Mouse (Mus musculus): ENCODE data around the gene Gjc1.

The Gjc1 gene

GRCm38 (mm10) chr11:102819021-102819782 lies at the start of gene Gjc1:
Gjc1 (minus strand) TSS chr11:102819700.
- DNase-seq (ENCODE audit: low read depth, low spot score): no peak

DNA sequence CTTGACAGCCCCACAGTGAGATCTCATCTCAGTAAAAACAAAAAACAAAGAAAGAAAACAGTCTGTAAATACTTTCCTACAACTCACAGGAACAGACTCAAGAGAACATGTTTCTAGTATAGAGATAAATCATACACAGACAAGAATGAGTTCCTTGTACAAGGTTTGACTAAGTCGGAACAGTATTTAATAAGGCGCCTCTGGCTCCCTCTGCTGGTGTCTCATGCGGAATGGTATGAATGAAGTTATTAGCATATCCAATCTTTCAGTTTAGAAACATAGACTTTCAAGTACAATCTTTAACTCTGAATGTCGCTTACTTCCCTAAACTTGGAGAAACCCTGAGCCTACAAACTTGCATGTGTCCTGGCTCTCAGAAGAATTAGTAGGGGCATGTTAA lies 44.8 kb upstream of the Gjc1 start:
- DNase-seq (ENCODE audit: low read depth, low spot score): no peak

DNA sequence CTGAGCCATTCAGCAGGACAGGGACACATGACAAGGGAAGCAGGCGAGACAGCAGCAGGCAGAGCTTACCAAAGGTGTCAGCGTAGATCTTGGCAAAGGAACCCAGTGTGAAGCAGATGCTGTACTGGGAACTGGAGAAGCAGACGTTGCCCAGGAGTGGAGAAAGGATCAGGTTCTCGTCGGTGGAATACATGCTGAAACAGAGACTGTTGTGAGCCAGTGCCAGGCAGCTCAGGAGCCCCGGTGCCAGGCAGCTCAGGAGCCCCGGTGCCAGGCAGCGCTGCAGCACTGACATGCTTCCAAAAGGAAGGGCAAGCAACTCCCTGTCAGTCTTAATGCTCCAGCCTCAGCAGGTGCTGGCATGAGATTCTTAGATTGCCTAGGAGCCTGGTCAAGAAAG lies 40.4 kb upstream of the Gjc1 start:
- no peak for DNase-seq (ENCODE audit: low read depth, low spot score)

GRCm38 (mm10) chr11:102858951-102859350 lies 39.5 kb upstream of the Gjc1 start:
- DNase-seq (ENCODE audit: low read depth, low spot score): no peak

DNA sequence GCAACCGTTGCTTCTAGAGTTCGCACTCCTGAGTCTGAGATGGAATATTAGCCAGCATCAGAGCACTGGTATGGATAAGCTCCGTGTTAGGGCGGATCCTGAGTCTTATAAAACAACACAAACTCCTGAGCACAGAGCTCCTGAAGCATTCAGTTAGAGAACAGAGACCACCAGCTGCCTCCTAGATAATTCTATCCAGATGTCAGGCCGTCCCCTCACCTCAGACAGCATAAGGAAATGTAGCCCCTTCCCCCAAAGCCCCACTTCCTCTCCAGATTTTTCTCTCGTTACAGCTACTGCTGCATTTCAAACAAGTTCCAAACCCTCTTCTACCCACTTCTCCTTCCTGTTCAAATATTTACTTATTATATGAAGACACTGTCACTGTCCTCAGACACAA lies 36.4 kb upstream of the Gjc1 start:
- no peak for DNase-seq (ENCODE audit: low read depth, low spot score)

DNA sequence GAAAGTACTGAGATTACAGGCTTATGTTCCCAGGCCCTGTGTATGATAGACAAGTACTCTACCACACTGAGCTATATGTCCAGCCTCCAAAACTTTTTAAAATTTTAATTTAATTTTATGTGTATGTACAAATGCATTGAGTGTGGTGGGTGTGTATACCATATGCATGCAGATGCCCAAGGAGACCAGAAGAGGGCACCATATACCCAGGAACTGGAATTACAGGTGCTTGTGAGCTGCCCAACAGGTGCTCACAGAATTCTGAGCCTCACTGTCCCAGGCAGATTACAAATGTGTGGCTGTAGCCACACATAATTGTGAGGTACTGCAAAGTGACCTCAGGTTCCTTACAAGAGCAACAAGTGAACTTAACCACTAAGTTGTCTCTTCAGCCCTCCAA lies 34.3 kb upstream of the Gjc1 start:
- peak; percentile 54 for DNase-seq (ENCODE audit: low read depth, low spot score)

DNA sequence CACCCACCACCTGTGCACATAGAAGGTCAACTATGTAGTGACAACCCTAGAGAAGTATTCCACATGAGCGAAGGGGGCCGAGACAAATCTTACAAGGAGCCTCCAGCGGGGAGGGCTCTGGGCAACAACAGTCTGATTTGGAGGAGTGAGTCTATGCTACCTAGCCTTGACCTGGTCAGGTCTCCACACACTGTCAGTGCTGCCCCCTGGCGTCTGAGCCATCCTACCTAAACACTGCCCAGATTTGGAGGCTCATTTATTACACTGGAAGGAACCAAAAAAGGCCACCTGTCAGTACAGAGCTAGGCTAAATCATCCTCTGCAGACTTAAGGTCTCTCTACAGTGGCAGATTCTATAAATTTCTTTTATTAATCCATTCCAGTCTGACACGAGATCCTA lies 32.4 kb upstream of the Gjc1 start:
- DNase-seq (ENCODE audit: low read depth, low spot score): no peak

GRCm38 (mm10) chr11:102845926-102846325 lies 26.4 kb upstream of the Gjc1 start:
- DNase-seq (ENCODE audit: low read depth, low spot score): no peak

- DNase-seq (ENCODE audit: low read depth, low spot score): no peak
Measured at GRCm38 (mm10) chr11:102838616-102839150, 19.2 kb upstream of the Gjc1 start.

DNA sequence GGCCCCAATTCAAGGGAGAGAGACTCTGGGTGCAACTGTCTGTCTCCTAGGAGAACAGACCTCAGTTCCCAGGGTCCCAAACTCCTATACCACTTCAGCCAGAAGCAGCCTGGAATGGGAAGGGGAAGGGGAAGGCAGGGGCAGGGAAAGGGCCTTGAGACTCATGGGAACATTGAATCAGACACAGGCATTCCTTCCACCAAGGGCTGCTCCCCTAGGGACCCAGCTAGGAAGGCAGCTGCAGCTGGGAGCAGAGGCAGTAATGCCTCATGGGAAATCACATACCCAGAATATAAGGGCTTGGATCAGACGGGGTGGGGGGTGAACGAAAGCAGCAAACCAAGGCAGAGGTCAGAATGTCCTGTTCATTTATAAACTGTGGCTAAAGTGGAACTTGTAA lies 18.6 kb upstream of the Gjc1 start:
- DNase-seq (ENCODE audit: low read depth, low spot score): no peak

GRCm38 (mm10) chr11:102837385-102837784 lies 17.9 kb upstream of the Gjc1 start:
- DNase-seq (ENCODE audit: low read depth, low spot score): no peak

DNA sequence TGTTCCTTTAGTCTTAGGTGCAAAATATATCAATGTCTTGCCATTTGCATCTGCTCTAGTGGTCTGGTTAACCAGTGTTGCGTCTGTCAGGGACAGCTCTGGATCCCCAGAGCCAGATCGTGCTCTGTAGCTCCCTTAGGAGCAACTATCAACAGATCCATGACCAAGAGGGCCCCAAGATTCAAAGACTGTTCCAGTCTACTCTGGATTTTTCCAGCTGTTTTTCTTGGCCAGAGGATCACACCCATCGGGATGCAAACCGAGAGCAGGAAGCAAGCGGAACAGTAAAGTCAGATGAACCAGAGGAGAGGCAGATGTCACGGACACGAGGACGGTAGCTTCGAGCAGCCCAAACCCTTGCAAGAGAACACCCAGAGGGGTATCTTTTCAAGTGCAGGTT lies 16.6 kb upstream of the Gjc1 start:
- no peak for DNase-seq (ENCODE audit: low read depth, low spot score)

- DNase-seq (ENCODE audit: low read depth, low spot score): no peak
Measured at GRCm38 (mm10) chr11:102835549-102835948, 16.0 kb upstream of the Gjc1 start, which contains the start of gene Higd1b. Higd1b (plus strand) TSS chr11:102835849.

DNA sequence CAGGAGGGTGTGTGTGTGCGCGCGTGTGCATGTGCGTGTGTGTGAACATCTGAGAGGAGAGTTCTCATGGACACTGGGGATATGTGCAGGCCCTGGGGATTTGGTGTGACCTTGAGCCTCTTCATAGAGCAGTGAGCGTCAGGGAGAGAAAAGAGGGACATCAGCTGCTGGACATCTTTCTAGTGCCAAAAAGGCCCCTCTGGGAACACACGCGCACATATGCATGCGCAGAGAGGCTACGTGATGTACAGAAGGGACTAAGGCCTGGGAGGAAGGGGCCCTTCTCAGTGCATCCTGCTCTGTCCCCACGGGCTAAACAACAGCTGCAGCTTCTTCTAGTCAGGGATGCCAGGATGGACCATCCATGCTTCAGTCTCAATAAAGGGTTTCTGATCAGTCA lies 14.7 kb upstream of the Gjc1 start:
- no peak for DNase-seq (ENCODE audit: low read depth, low spot score)

DNA sequence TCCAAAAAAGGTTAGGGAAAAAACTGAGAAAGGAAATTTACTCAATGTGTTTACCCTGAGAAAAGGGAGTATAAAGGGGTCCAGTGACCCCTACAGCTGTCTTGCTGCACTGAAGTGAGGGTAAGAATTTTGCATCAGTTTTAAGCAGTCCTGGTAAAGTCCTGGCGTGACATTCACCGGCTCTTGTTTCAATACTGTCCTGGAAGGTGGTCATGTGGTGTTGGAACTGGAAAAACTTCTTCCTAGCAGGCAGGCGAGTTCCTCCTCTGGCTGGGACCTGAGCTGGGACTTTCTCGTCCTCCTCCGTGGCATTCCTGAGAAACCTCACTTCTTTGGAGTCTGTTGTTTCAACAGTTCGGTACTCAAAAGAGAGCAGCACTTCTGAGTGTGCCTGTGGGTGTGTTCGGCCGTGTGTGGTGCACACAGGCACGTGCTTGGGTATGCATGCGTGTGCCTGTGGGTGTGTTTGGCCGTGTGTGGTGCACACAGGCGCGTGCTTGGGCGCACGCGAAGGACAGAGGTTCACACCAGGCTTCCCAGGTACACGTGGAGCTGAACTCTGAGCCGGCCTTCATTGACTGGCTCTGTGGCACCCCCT lies 13.3 kb upstream of the Gjc1 start:
- DNase-seq (ENCODE audit: low read depth, low spot score): no peak

DNA sequence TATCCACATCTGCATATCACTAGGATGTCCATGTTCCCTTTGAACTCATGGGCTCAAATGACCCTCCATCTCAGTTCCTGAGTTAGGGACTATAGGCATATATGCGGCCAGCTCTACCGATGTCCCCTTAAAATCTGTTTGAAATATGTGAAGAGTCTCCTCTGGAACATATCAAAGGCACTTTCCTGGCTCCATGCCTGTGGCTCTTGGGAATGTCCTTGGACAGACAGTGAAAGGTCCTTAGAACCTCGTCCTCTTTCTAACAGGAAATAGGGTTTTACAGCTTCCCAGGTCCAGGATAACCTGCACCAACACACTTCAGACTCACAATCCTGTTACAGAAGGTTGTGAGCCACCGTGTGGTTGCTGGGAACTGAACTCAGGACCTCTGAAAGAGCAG lies 10.8 kb upstream of the Gjc1 start:
- no peak for DNase-seq (ENCODE audit: low read depth, low spot score)

- no peak for DNase-seq (ENCODE audit: low read depth, low spot score)
Measured at GRCm38 (mm10) chr11:102827097-102827496, 7.6 kb upstream of the Gjc1 start.

- no peak for DNase-seq (ENCODE audit: low read depth, low spot score)
Measured at GRCm38 (mm10) chr11:102826476-102826875, 7.0 kb upstream of the Gjc1 start.

- no peak for DNase-seq (ENCODE audit: low read depth, low spot score)
Measured at GRCm38 (mm10) chr11:102821231-102821630, 1.7 kb upstream of the Gjc1 start.

DNA sequence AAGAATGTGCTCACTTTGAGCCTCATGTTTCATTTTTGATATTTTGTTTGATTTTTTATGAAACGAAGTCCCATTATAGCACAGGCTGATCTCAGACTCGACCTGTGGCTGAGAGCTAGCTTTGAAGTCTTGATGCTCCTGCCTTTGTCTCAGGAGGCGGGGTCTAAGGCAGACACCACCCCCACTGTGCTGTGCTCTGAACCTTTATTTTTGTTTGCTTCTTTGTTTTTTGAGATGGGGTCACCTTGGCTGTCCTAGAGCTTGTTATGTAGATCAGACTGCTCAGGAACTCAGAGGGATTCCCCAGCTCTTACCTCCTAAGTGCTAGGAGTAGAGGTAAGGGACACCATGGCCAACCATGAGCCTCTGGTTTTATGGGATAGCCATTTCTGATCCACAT lies 932 bp upstream of the Gjc1 start:
- DNase-seq (ENCODE audit: low read depth, low spot score): no peak

DNA sequence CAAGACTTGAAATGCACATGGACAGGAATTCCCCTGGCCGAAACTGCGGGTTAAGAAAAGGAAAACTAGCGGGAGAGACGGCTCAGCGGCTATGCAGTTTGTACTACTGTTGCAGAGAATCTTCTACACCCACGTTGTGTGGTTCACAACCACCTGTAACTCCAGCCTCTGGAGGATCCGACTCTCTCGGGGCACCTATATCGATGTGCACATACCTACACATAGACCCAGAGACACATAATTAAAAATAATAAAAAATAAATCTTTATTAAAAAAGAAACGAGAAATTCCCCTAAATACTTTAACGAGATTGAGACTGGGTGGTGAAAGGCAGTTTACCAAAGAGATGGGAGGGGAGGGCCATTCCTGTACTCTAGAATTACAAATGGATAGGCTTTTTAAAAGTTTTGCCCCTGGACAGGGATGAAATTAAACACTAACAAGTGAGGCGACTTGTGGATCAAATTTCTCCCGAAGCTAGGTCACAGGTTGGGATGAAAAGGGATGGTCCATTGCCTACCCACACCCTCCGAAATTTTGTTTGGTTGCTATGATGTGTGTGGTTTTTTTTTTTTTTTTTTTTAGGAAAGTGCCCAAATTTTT lies 384 bp upstream of the Gjc1 start:
- no peak for DNase-seq (ENCODE audit: low read depth, low spot score)

GRCm38 (mm10) chr11:102818121-102819020 lies 1.1 kb downstream of the Gjc1 start:
- no peak for DNase-seq (ENCODE audit: low read depth, low spot score)
